Mouse (Mus musculus) CD4-positive naive resting alpha-beta T cell, adult 57 days (primary cell): ENCODE measurements around the gene Fxyd3. TPM values are rescaled to one million over a fixed set of nuclear protein-coding genes. Genes with fewer than 3 reads are reported as not detected.

Experiments used
- total RNA-seq: library from RNA; stranded (reverse); gene quantifications from one replicate; pipeline ENCODE4 v1.2.4, GENCODE M21; 2023

The Fxyd3 gene
- 1.3 TPM for total RNA-seq

DNA sequence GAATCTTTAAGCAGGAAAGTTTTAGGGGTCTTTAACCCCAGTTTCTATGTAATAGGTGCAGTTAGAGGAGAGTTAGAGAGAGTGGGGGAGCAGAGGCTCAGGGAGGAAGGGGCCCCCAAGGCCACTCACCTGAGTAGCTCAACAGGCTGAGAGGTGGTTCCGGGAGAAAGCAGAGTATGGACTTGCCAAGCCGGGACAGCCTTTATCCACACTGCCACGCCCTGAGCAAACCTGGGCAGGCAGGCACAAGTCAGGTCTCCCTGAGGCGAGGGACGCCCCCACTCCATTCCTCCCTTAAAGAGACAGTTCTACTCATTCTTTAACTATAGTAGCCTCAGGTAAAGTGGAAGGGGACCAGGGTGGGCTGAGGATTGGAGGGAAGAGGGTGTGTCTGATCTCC lies at the start of gene Fxyd3:
Gene Fxyd3, minus strand, starts transcription at position 213 of the 400 bp plus-strand sequence.

DNA sequence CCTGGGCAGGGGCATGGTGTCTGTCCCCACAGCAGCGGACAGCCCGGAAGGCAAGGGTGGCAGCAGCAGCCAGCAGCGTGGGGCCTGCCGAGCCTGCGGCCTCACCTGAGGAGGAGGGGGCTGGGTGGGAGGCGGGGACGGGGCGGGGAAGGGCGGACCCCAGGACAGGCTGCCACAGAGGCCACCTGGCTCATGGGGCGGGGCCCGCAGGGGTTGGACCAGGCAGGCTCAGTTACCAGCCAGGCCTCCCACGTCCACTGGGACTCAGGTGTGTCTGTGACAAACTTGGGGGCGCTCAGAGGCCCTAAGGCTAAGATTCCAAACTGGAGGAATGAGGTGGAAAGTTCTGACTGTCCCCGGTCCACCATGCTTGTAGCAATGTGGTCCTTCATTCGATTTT lies 38.7 kb upstream of the Fxyd3 start, which contains the start of gene Hpn:
Gene Hpn, minus strand, starts transcription at position 109 of the 400 bp plus-strand sequence.

DNA sequence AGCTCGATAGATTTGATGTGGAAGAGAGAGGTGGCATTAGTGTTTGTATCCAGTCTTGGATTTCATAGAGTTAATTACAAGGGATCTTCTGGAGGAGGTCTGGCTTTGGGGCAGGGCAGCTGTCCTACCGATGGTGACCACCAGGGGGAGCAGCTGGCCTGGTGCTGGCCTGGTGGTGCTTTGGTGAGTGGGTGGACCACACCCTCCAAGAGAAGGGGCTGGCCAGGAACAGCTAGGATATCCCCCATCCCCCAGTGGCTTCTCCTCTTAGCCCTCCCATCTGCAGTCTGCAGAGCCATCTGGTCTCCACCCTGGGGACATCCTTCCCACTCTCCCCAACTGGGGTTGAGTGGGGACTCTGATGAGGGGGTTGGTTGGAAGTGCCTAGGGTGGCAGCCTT lies 17.4 kb downstream of the Fxyd3 start, which contains the start of gene Lgi4:
Gene Lgi4, plus strand, starts transcription at position 235 of the 400 bp plus-strand sequence.

DNA sequence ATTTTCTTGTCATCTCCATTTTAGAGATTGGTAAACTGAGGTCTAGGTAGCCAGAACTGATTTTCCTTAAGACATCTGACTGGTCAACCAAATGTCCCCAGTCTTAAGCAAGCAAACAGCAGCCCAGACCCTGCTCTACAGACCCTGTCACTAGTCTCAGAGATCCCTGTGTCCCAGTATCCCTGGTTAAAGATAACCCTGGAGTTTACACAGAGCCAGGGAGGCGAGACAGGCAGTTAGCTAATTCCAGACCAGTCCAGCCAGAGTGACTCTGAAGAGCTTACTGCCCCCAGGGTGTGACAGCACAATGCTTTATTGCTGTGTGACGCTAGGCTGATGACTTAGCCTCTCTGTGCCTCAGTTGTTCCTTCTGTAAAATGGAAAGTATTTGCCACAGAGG lies 19.4 kb downstream of the Fxyd3 start, which contains the start of gene Fxyd1:
Gene Fxyd1, minus strand, starts transcription at position 129 of the 400 bp plus-strand sequence.

DNA sequence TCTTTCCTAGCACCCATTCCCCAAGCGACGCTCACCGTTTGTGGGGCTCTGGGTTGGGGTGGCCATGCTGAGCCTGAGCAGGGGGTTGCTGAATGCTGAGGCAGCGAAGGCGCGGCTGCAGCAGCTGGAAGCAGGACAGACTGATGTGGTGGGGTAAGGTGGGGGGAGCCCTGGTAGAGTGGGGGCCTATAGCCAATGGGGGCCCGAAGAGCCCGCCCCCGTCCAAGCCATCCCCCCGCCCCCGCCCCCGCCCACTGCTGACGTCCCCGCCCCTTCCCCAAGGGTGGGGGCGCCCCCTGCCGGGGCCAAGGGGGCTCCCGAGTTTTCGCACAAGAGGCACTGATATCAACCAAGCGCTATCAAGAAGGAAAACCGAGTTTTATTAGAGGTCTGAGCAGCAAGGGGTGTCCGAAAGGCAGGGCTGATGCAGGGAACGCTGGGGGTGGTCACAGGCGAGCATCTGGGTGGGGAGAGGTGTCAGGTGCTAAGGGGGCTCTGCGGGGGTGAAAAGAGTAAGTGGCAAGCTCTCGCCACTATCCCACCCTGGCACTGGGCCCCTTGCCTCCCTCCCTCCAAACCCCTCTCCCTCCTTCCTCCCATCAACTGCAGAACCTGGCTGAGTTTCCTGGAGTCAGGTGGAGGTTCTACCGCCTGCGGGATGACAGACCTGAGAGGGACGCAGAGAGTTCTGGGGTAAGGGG lies 25.0 kb downstream of the Fxyd3 start, which contains the start of gene Fxyd7:
Gene Fxyd7, minus strand, starts transcription at position 147 of the 701 bp plus-strand sequence.

DNA sequence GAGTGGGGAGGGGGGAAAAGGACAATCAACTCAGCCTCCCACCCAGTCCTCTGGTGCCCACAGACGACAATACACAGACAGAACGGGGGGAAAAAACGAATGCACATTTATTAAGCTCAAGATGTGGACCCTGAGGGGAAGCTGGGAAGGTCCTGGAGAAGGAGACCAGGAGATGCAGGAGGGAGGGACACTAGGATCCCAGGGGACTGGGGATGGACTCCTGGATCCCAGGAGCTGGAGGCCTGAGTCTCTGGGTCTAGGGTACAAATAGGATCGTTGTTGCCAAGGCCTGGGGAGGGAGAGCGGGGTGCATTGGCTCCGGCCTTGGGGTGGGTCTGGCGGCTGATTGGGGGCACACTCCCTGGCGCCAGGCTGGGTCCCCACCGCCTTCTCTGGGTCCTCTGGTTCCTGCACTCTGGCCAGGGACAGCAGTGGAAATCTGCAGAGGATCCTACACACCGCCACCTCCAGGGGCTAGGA lies 34.0 kb downstream of the Fxyd3 start, which contains the start of gene Fxyd5:
Gene Fxyd5, minus strand, starts transcription at position 51 of the 480 bp plus-strand sequence.

Other genes starting within 250 kb of the Fxyd3 start
- not detected for gene Ffar3, start 220.5 kb downstream of the Fxyd3 start, total RNA-seq
- 0.30 TPM for gene Ffar1, start 215.1 kb downstream of the Fxyd3 start, total RNA-seq
- 33.5 TPM for gene Cd22, start 196.4 kb downstream of the Fxyd3 start, total RNA-seq
- not detected for gene Mag, start 161.8 kb downstream of the Fxyd3 start, total RNA-seq
- not detected for gene Hamp2, start 152.0 kb downstream of the Fxyd3 start, total RNA-seq
- not detected for gene Hamp, start 132.7 kb downstream of the Fxyd3 start, total RNA-seq
- 168 TPM for gene Usf2, start 119.9 kb downstream of the Fxyd3 start, total RNA-seq
- 2.9 TPM for gene Lsr, start 103.2 kb downstream of the Fxyd3 start, total RNA-seq
- not detected for gene Fam187b, start 102.9 kb downstream of the Fxyd3 start, total RNA-seq
- gene Fxyd5, start 34.2 kb downstream of the Fxyd3 start, total RNA-seq: 934 TPM
- not detected for gene Fxyd7, start 25.2 kb downstream of the Fxyd3 start, total RNA-seq
- gene Fxyd1, start 19.5 kb downstream of the Fxyd3 start, total RNA-seq: not detected
- gene Lgi4, start 17.4 kb downstream of the Fxyd3 start, total RNA-seq: 0.27 TPM
- gene Hpn, start 38.6 kb upstream of the Fxyd3 start, total RNA-seq: 1.9 TPM
- 1.1 TPM for gene Scn1b, start 50.3 kb upstream of the Fxyd3 start, total RNA-seq
- 886 TPM for gene Gramd1a, start 79.2 kb upstream of the Fxyd3 start, total RNA-seq
- not detected for gene Scgb2b2, start 213.8 kb upstream of the Fxyd3 start, total RNA-seq
- gene Scgb1b2, start 215.1 kb upstream of the Fxyd3 start, total RNA-seq: not detected